Mouse (Mus musculus): ENCODE results near the gene Tmem232. TPM values are rescaled to one million over a fixed set of nuclear protein-coding genes. Genes with fewer than 3 reads are reported as not detected.
"Not testable (repeated sequence)": the region's sequence is repeated elsewhere in the genome, so short reads cannot be mapped to it uniquely, and the experiment has no call there.

Tmem232 gene
- total RNA-seq, 2 experiments from 2014 or later: not detected

DNA sequence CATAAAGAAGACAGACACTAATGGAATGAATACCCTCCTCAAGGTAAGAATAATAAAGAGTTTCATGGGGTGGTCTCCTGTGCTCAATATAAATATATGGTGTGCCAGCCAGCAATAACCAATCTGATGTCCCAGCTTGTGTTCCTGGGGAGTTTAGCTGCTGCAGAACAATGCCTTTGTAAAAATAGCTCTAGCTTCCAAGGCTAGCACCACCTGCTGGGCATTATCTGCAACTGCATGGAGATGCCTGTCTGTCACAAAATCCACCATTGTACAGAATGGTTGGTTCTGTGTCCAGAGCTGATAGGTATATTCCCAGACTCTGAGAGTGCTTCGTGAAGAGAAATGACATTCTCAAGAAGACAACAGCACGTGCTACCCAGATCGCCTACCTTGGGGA is 4.4 kb downstream of the Tmem232 start:
- peak; percentile 29 for DNase-seq (ENCODE audit: low spot score in 2 of 2)

- DNase-seq (ENCODE audit: low spot score in 2 of 2): not testable (repeated sequence)
Measured at GRCm38 (mm10) chr17:65532381-65532780, 8.2 kb downstream of the Tmem232 start.

GRCm38 (mm10) chr17:65527529-65527928 is 13.1 kb downstream of the Tmem232 start:
- DNase-seq (ENCODE audit: low spot score in 2 of 2): no peak

DNA sequence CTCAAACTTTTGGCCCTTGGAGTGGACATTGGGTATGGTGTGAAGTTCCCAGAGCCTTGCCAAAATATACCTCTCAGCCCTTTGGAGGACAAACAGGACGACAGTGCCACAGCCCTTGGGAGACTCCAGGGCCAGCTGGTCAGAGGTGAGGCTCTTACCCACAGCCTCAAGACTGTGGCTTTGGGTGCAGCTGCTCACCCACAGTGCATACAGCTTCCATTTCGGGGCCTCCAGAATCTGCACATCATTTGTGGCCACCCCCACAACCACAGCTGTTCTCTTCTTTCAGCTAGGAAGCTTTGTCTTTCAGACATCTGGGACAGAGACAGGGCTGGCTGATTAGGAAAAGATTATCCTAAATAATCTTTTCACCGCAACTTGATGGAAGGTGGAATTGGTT is 27.1 kb downstream of the Tmem232 start:
- DNase-seq (ENCODE audit: low spot score in 2 of 2): no peak

GRCm38 (mm10) chr17:65484654-65485053 is 55.9 kb downstream of the Tmem232 start:
- no peak for DNase-seq (ENCODE audit: low spot score in 2 of 2)

DNA sequence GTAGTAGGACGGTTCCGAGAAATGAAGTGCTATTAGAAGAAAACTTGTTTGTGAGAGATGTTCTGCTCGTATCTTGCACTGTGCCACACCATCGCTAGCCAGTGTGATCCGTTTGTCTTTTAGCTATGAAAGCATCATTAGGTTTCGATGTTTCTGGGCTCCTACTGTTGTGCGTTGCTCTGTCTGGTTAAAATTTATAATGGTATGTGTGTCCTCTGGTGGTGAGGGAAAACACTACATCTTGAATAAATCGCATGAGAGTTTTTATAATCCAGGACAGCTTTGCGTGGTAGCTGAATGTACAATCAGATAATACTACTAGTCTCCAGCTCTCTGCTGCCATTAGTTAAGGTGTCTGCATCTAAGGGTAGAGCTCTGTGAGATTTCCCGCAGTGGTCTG is 63.8 kb downstream of the Tmem232 start:
- DNase-seq (ENCODE audit: low spot score in 2 of 2): no peak

GRCm38 (mm10) chr17:65450818-65451217 is 89.8 kb downstream of the Tmem232 start:
- DNase-seq (ENCODE audit: low spot score in 2 of 2): no peak

DNA sequence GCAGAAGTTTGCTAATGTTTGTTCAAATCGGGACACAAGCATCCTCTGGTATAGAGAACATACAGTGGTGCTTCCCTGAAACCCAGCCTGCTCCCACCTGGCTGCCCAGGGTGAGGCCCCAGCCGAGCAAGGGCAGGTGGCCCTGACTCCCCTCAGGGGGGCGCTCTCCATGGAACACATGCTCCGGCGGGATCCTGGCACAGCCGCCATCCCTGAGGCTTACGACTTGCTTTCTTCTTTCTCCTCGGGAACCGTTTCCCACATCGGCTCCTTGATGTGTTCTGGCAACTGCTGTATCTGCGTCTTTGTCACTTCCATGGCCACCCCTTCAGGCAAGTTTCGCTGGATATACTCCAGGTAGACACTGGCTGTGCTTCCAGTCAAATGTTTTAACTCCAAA is 102.7 kb downstream of the Tmem232 start:
- DNase-seq (ENCODE audit: low spot score in 2 of 2): not testable (repeated sequence)

DNA sequence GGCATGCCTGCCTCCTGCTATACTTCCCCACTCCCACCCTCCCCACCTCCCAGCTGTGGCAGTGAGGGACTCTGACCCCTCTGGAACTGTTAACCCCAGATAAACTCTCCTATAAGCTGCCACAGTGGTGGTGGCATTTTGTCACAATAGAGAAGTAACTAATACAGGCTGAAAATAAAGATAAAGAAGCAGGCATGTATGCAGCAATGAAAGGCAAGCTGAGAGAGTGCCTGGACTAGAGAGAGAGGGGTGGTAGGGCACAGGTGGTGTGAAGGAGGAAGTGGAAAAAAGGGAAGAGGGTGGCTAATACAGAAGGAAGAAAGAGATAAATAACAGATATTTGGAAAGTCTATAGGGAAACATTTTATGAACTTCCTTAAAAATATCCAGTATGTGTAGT is 121.5 kb downstream of the Tmem232 start:
- no peak for DNase-seq (ENCODE audit: low spot score in 2 of 2)

- no peak for DNase-seq (ENCODE audit: low spot score in 2 of 2)
Measured at GRCm38 (mm10) chr17:65405309-65405708, 135.3 kb downstream of the Tmem232 start.

GRCm38 (mm10) chr17:65400914-65401313 is 139.7 kb downstream of the Tmem232 start:
- no peak for DNase-seq (ENCODE audit: low spot score in 2 of 2)

GRCm38 (mm10) chr17:65384411-65384962 is 156.1 kb downstream of the Tmem232 start:
- no peak for DNase-seq (ENCODE audit: low spot score in 2 of 2)

DNA sequence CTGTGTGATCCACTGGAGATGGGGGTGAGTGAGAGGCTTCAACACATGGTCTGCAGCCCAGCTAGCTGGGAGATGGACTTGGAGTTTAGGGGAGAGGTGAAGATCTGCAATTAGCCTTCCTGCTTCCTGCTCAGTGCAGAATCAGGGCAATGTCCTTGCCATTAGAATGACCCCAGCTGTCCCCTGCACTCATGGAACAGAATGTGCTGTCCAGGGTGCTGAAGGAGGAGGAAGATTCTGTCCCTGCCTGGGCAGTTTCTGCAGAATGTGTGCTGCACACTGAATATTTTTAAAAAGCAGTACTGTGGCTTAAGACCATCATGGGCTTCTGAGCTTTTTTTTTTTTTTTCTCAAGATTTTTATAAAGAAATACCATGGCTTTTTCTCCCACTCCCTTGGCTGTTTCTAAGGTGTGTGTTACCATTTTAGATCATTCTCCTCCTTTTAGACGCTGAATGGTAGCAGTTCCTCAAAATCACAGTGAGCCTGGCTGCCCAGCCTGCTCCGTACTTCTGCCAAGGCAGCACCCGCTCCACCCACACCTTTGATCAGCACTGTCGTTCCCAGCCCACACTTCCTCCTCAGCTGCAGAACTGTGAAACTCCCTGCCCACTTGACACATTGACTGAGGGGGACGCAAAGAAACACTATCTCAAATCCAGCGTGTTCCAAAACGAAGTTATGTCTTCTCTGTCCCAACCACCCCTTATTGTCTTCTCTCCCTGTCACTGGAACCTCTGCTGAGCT is 170.4 kb downstream of the Tmem232 start:
- DNase-seq (ENCODE audit: low spot score in 2 of 2): no peak

DNA sequence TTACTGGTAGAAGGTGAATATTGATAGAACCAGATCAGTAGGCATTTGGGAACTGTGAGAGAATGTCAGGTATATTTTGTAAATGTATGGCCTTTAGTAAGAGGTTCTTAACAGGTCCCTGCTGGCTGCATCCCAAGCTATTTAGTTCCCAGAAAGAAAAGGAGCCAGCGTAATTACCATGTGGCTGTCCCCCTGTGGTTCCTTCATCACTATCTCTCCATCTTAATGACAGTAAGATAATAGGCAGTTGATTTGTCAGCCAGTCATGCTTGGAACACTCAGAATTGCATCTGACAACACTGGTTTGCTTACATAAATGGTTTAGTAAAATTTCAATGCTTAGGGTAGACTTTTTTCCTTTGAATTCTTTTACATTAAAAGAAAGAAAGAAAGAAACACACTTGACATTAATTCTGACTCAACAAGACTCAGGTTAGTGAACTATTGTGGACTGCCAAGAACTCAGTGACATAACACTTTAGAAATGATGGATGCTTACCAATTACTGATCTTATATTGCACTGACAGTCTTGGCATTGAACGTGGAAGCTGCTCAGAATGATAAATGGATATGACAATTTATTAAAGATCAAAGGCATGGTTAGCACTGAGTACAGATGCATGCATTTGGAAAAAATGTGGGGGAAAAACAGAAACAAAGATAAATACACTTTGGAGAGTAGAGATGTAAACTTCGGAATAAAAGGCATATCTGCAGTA is 174.9 kb downstream of the Tmem232 start:
- no peak for DNase-seq (ENCODE audit: low spot score in 2 of 2)

DNA sequence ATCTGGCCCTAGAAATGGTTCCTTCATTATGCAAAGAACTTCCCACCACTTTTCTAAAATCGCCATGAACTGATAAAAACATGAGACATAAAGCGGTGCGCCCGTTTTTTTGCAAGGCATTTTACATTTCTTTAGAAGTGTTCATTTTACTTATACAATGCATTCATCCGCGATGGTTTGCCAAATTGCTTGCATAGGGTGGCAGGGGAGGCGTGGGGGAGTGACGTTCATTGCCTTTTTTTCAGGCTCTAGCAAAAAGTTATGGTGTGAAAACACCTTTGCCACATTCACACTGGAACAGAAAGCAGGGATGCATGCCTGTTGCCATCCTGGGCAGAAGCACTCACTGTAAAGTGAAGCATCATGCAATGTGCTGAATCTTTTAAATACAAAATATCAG is 188.7 kb downstream of the Tmem232 start:
- no peak for DNase-seq (ENCODE audit: low spot score in 2 of 2)

DNA sequence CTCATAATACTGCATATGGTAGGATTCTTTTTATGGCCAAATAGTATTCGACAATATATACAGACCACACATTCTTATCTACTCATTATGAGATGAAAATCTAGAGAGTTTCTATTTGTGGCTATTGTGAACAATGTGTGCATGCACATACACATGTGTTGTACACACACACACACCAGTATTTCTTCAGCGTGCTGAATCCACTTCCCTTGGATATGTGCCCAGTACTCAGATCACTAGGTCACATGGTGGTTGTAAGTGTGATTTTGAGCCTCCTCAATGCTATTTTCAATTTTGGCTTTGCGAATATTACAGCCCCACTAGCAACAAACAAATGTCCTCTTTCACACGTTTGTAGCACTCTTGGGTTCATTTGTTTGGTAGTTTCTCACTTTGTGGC is 200.6 kb downstream of the Tmem232 start:
- no peak for DNase-seq (ENCODE audit: low spot score in 2 of 2)

DNA sequence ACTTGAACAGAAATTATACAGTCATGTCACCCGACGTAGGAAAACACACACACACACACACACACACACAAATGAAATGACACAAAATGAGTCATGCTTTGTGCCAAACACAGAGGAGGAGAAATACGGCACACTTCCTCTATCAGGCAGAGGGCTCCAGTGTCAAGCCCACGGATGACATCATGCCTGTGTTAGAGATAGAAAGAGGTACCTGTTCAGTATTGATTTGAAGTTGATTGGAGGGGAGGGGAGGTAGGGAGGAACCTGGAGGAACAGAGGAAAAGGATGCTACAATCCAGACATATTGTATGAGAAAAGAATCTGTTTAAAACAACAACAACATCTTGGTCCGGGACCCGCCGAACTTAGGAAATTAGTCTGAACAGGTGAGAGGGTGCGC is 209.8 kb downstream of the Tmem232 start:
- no peak for DNase-seq (ENCODE audit: low spot score in 2 of 2)

DNA sequence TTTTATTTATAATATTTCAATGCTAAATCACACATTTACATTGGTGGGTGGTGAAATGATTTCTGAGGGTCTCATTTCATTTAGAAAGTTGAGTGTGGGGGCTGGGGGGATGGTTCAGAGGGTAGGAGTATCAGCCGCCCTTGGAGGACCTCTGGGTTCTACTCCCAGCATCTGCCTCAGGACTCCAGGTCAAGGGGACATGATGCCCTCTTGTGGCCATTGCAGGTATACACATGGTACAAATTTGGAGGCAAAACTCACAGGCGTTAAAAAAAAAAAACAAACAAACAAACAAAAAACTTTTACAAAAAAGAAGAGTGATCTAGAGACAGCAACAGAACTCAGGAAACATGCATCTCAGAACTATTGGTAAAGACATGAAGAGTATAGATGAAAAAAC is 215.3 kb downstream of the Tmem232 start:
- peak; percentile 7 to 22 for DNase-seq (ENCODE audit: low spot score in 2 of 2)

- DNase-seq (ENCODE audit: low spot score in 2 of 2): no peak
Measured at GRCm38 (mm10) chr17:65320623-65321022, 220.0 kb downstream of the Tmem232 start.

DNA sequence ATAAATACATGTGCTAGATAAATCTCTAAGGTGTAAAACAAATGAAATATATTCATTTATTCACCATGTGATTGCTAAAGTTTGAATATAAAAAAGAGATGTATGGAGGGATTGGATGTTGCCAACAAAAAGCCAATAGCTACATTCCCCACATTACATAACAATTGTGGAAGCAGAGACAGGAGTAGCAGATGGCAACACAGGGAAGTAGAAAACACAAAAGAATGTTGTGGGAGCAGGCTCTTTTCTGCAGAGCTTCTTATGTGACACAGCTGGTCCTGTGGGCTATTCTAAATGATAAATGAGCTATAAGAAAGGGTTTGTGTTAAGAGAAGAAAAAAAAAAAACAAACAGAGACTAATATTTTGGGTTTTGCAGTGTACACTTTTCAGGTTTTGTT is 240.6 kb downstream of the Tmem232 start:
- no peak for DNase-seq (ENCODE audit: low spot score in 2 of 2)

- no peak for DNase-seq (ENCODE audit: low spot score in 2 of 2)
Measured at GRCm38 (mm10) chr17:65297831-65298230, 242.8 kb downstream of the Tmem232 start.

DNA sequence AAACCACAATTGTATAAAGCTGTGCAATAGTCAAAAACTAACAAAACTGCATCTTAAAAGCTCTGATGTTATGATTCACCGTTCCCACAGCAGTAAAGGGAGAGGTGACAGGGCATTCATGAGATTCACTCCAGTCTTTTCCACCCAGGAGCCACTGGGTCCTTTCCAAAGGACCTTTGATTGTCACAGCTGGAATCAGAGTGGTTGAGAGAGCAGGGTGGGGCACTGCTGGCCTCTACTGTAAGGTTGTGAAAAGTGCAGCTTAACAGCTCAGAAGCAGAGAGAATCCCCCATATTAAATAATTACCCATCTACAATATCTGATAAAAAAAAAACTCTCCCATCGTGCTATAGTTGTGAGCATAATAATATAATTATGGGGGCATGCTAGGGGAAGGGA is 288.4 kb downstream of the Tmem232 start:
- DNase-seq (ENCODE audit: low spot score in 2 of 2): no peak

Measured in adrenal gland, adult 18-20 months (tissue).